Mouse (Mus musculus) kidney, adult 2 months (tissue): ENCODE data around the gene Gjb5.

Experiments
- CTCF ChIP-seq: fragments of 200-500 bp; conservative IDR thresholded peaks from 2 replicates; pipeline ENCODE4 v1.5.1; 2011; ENCODE audit warnings: low read depth, mild to moderate bottlenecking, control low read depth, low read length, moderate library complexity, mixed read lengths; ENCODE audit not compliant: insufficient read depth, insufficient read length
- POLR2A ChIP-seq: fragments of 200-500 bp; IDR thresholded peaks from one replicate; pipeline ENCODE4 v1.6.1; 2011; ENCODE audit warnings: low read depth, low read length, control low read depth

DNA sequence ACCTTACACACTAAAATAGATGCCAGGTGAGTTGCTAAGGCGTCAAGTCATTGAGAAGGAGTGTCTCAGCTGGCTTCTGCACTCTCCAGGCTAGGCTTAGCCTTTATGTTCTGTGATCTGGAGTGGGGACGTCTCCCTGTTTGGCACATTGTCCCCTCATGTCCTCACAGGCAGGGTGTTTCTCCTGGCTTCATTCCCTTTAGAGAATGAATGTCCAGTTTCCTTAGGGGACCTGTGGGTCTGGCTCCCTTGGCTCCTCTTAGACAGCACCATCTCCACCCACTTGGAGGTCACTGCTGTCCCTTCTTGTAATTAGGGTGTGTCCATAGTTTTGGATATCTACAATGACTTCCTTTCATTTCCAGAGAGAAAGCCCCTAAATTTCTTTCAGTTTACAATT, 51.1 kb downstream of the Gjb5 start:
- no peak for TF ChIP-seq POLR2A
- no peak for TF ChIP-seq CTCF
